Mouse (Mus musculus): Measurements from ENCODE around the gene Chaf1a. TPM values are rescaled to one million over a fixed set of nuclear protein-coding genes. Genes with fewer than 3 reads are reported as not detected.
A peak's percentile ranks its signal among the peaks of the same experiment; 100 is the strongest.
"Not testable (repeated sequence)": the region's sequence is repeated elsewhere in the genome, so short reads cannot be mapped to it uniquely, and the experiment has no call there.

Gene Chaf1a
- polyA plus RNA-seq, 1 experiment from 2014 or later = 25.0 TPM

DNA sequence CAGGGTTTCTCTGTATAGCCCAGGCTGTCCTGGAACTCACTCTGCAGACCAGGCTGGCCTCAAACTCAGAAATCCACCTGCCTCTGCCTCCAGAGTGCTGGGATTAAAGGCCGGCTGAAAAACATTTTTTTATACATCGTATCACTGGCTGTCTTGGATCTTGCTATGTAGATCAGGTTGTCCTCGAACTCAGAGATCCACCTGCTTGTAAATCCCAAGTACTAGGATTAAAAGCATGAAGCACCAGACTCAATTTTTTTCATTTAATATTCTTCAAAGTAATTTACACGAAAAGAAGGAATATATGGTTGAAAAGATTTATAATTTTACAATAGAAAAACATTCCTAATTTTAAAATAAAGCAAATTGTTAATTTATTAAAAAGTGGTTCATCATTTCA is 894 bp upstream of the Chaf1a start:
- Histone ChIP-seq H3K4me1 (ENCODE audit: control insufficient read depth, insufficient read depth, low read length) (peaks cover 14% of the 10 kb centered on the region), H3K9ac (ENCODE audit: low read length) (no peak overlapping the region), H3K27me3 (ENCODE audit: control insufficient read depth, insufficient read depth, low read length) (no peaks in the 10 kb centered on the region), H3K4me3 (ENCODE audit: low read depth, low read length) (no peak overlapping the region), H3K27ac (ENCODE audit: low read depth, low read length) (no peak overlapping the region), H3K4me2 (ENCODE audit: low read depth) (no peak overlapping the region; the same call in 1 of the 2 replicates), H3K9me3 (ENCODE audit: control insufficient read depth, low read length) (no peaks in the 10 kb centered on the region), H3K36me3 (ENCODE audit: control insufficient read depth, insufficient read depth, low read length) (no peaks in the 10 kb centered on the region)
- DNase-seq (ENCODE audit: low spot score) (no peak), ATAC-seq (ENCODE audit: insufficient read depth, low FRiP score, low TSS enrichment) (no peak)
- WGBS = 82% methylated on average over 4 of the region's 4 CpGs

GRCm38 (mm10) chr17:56040857-56041163 is 571 bp downstream of the Chaf1a start:
- Histone ChIP-seq H3K9ac (ENCODE audit: low read length) (peak overlapping the region; percentile 77), H3K4me3 (ENCODE audit: low read depth, low read length) (peak overlapping the region; percentile 68), H3K4me1 (ENCODE audit: control insufficient read depth, insufficient read depth, low read length) (peaks cover 6% of the 10 kb centered on the region), H3K4me2 (ENCODE audit: low read depth) (peak overlapping the region; percentile 80), H3K9me3 (ENCODE audit: control insufficient read depth, low read length) (no peaks in the 10 kb centered on the region), H3K36me3 (ENCODE audit: control insufficient read depth, insufficient read depth, low read length) (no peaks in the 10 kb centered on the region), H3K27me3 (ENCODE audit: control insufficient read depth, insufficient read depth, low read length) (no peaks in the 10 kb centered on the region), H3K27ac (ENCODE audit: low read depth, low read length) (no peak overlapping the region)
- WGBS = under 1% methylated on average over 12 of the region's 12 CpGs
- no peak for DNase-seq (ENCODE audit: low spot score)
- ATAC-seq (ENCODE audit: insufficient read depth, low FRiP score, low TSS enrichment) = no peak

DNA sequence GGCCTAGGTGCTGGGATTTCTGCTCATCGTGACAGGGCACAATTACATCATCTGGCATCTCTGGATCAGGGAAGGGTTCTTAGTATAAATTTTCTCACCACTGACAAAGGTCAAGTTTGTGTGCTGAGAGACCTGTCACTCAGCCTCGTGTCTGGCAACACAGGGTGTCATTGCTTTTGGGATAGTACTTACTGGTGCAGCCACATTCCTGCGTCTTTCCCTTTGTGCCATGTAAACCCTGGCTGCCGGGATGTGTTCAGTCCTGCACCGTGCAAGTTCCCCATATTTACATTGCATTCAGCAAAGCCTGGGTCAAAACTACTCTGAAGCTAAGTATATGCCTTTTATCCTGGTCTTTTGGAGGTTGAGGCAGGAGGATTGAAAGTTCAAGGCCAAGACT is 11.1 kb downstream of the Chaf1a start:
- peaks cover 25% of the 10 kb centered on the region for H3K36me3 ChIP-seq (ENCODE audit: control insufficient read depth, insufficient read depth, low read length)
- WGBS = 92% methylated on average over 5 of the region's 5 CpGs

DNA sequence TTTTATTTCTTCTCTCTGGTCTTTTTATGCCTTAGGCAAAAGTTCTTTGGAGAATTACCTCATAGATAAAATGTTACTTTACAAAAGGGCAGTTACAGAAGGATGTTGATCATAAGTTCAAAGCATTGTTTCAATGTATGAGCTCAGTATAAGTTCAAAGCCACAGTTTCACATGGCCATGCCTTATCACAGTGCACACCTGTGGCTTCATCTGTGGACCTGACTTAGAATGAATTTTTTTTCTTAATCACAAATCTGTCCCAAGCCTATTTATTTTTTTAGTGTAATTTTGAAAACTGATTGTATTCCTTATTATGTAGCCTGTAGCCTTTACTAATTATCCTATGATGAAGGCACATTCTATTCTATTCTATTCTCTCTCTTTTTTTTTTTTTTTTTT is 14.7 kb downstream of the Chaf1a start:
- H3K4me3 ChIP-seq (ENCODE audit: low read depth, low read length) = no peak overlapping the region
- no peak overlapping the region for H3K9ac ChIP-seq (ENCODE audit: low read length)
- no peaks in the 10 kb centered on the region for H3K27me3 ChIP-seq (ENCODE audit: control insufficient read depth, insufficient read depth, low read length)
- DNase-seq (ENCODE audit: low spot score) (no peak), ATAC-seq (ENCODE audit: insufficient read depth, low FRiP score, low TSS enrichment) (no peak)
- H3K9me3 ChIP-seq (ENCODE audit: control insufficient read depth, low read length) = no peaks in the 10 kb centered on the region
- H3K4me1 ChIP-seq (ENCODE audit: control insufficient read depth, insufficient read depth, low read length) = no peaks in the 10 kb centered on the region
- peaks cover 18% of the 10 kb centered on the region for H3K36me3 ChIP-seq (ENCODE audit: control insufficient read depth, insufficient read depth, low read length)
- no peak overlapping the region for H3K4me2 ChIP-seq (ENCODE audit: low read depth)
- no peak overlapping the region for H3K27ac ChIP-seq (ENCODE audit: low read depth, low read length)

More for the DNA sequence above, 11.1 kb downstream of the Chaf1a start:
- Histone ChIP-seq H3K27ac (ENCODE audit: low read depth, low read length) (no peak overlapping the region), H3K9ac (ENCODE audit: low read length) (no peak overlapping the region), H3K27me3 (ENCODE audit: control insufficient read depth, insufficient read depth, low read length) (no peaks in the 10 kb centered on the region), H3K4me3 (ENCODE audit: low read depth, low read length) (no peak overlapping the region), H3K9me3 (ENCODE audit: control insufficient read depth, low read length) (no peaks in the 10 kb centered on the region), H3K4me2 (ENCODE audit: low read depth) (no peak overlapping the region), H3K4me1 (ENCODE audit: control insufficient read depth, insufficient read depth, low read length) (no peaks in the 10 kb centered on the region)
- no peak for DNase-seq (ENCODE audit: low spot score)
- no peak for ATAC-seq (ENCODE audit: insufficient read depth, low FRiP score, low TSS enrichment)

DNA sequence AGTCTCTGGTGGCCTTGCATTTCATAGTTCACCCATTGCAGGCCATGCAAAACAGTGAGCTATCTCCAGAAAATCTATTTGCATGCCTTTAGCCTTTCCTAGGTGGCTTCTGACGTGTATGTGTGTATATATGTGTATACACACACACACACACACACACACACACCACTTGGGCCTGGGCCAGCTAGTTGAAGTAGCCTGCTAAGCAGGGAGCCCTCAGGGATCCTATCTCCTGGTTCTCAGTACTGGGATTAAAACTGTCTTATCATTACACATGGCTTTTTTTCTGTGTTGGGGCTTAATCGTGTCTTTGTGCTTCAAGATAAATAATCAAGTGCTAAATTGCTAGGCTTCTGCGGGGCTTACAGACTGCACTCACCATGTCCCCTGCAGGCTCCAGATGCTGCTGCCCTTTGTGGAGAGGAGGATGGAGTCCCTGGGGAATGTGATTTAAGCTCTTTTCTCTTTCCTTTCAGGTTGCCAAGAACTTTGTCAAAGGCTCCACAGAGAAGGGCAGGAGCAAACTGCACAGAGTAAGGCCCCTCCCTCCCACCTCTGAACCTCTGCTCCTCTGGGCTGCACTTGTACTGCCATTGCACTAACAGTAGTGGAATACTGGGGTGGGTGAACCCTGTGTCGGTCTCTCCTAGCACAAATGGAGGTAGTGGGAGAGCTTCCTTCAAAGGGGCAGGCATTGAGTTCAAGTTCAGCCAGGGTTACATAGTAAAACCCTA is 15.9 kb downstream of the Chaf1a start:
- ATAC-seq (ENCODE audit: insufficient read depth, low FRiP score, low TSS enrichment) = no peak
- H3K27ac ChIP-seq (ENCODE audit: low read depth, low read length) = no peak overlapping the region
- 83% methylated on average over 4 of the region's 4 CpGs for WGBS

DNA sequence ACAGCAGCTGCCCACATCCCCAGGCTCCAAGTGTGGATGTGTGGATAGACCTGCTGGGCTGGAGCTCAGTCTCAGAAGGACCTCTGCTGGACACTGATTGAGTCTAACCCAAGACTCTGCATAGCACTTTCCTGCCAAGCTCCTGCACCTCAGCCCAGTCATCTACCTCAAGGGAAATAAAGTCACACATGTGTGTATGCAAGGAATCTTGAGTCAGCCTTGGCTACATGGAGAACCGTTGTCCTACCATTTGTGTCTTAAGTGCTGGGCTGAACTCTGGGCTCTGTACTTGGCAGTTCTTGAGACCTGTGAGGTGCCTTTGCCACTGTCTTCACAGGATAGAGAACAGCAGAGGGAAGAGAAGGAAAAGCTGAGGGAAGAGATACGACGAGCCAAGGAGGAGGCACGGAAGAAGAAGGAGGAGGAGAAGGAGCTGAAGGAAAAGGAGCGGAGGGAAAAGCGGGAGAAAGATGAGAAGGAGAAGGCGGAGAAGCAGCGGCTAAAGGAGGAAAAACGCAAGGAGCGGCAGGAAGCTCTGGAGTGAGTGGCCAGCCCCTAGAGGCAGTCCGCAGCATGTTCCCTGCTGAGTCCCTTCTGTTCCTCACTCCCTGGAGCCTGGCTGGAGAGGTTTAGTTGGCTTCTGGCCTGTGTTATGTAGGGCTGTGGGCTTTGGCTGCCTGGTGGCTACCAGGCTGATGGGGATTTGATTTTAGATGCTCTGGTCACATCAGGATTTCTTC is 17.3 kb downstream of the Chaf1a start:
- peaks cover 12% of the 10 kb centered on the region for H3K36me3 ChIP-seq (ENCODE audit: control insufficient read depth, insufficient read depth, low read length)
- H3K4me2 ChIP-seq (ENCODE audit: low read depth) = no peak overlapping the region
- H3K27me3 ChIP-seq (ENCODE audit: control insufficient read depth, insufficient read depth, low read length) = no peaks in the 10 kb centered on the region
- H3K4me1 ChIP-seq (ENCODE audit: control insufficient read depth, insufficient read depth, low read length) = no peaks in the 10 kb centered on the region
- H3K4me3 ChIP-seq (ENCODE audit: low read depth, low read length) = no peak overlapping the region
- WGBS = 88% methylated on average over 11 of the region's 11 CpGs
- ATAC-seq (ENCODE audit: insufficient read depth, low FRiP score, low TSS enrichment) = no peak
- no peak overlapping the region for H3K27ac ChIP-seq (ENCODE audit: low read depth, low read length)
- H3K9ac ChIP-seq (ENCODE audit: low read length) = no peak overlapping the region
- no peak for DNase-seq (ENCODE audit: low spot score)
- H3K9me3 ChIP-seq (ENCODE audit: control insufficient read depth, low read length) = no peaks in the 10 kb centered on the region

More for the DNA sequence above, 15.9 kb downstream of the Chaf1a start:
- Histone ChIP-seq H3K4me3 (ENCODE audit: low read depth, low read length) (no peak overlapping the region), H3K9ac (ENCODE audit: low read length) (no peak overlapping the region), H3K27me3 (ENCODE audit: control insufficient read depth, insufficient read depth, low read length) (no peaks in the 10 kb centered on the region), H3K36me3 (ENCODE audit: control insufficient read depth, insufficient read depth, low read length) (peaks cover 16% of the 10 kb centered on the region), H3K4me1 (ENCODE audit: control insufficient read depth, insufficient read depth, low read length) (no peaks in the 10 kb centered on the region), H3K9me3 (ENCODE audit: control insufficient read depth, low read length) (no peaks in the 10 kb centered on the region), H3K4me2 (ENCODE audit: low read depth) (no peak overlapping the region)
- no peak for DNase-seq (ENCODE audit: low spot score)

DNA sequence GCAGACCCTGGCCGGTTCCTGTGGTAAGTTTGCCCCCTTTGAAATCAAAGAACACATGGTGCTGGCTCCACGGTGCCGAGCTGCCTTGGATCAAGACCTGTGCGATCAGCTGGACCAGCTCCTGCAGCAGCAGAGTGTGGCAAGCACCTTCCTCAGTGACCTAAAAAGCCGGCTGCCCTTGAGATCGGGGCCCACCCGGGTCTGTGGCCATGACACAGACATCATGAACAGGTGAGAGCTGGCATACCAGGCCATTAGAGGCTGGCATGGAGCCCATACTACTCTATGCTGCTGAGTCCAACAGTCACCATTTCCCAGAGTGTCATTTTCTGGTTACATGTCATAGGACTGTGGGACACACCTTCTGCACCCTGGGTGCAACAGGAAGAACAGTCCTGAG is 21.8 kb downstream of the Chaf1a start:
- Histone ChIP-seq H3K4me2 (ENCODE audit: low read depth) (no peak overlapping the region), H3K9me3 (ENCODE audit: control insufficient read depth, low read length) (no peaks in the 10 kb centered on the region), H3K27ac (ENCODE audit: low read depth, low read length) (no peak overlapping the region), H3K4me1 (ENCODE audit: control insufficient read depth, insufficient read depth, low read length) (no peaks in the 10 kb centered on the region), H3K9ac (ENCODE audit: low read length) (no peak overlapping the region), H3K4me3 (ENCODE audit: low read depth, low read length) (no peak overlapping the region), H3K27me3 (ENCODE audit: control insufficient read depth, insufficient read depth, low read length) (no peaks in the 10 kb centered on the region), H3K36me3 (ENCODE audit: control insufficient read depth, insufficient read depth, low read length) (peaks cover 35% of the 10 kb centered on the region)
- no peak for DNase-seq (ENCODE audit: low spot score)
- WGBS = 90% methylated on average over 7 of the region's 7 CpGs
- ATAC-seq (ENCODE audit: insufficient read depth, low FRiP score, low TSS enrichment) = no peak

- not testable (repeated sequence) for DNase-seq (ENCODE audit: low spot score); ATAC-seq (ENCODE audit: insufficient read depth, low FRiP score, low TSS enrichment)
Measured at GRCm38 (mm10) chr17:56065715-56066114, 25.5 kb downstream of the Chaf1a start.

GRCm38 (mm10) chr17:56066451-56066850 is 26.2 kb downstream of the Chaf1a start:
- Histone ChIP-seq H3K4me1 (ENCODE audit: control insufficient read depth, insufficient read depth, low read length) (no peaks in the 10 kb centered on the region), H3K9ac (ENCODE audit: low read length) (no peak overlapping the region), H3K4me2 (ENCODE audit: low read depth) (no peak overlapping the region), H3K36me3 (ENCODE audit: control insufficient read depth, insufficient read depth, low read length) (peaks cover 55% of the 10 kb centered on the region), H3K9me3 (ENCODE audit: control insufficient read depth, low read length) (no peaks in the 10 kb centered on the region), H3K27me3 (ENCODE audit: control insufficient read depth, insufficient read depth, low read length) (no peaks in the 10 kb centered on the region), H3K27ac (ENCODE audit: low read depth, low read length) (no peak overlapping the region), H3K4me3 (ENCODE audit: low read depth, low read length) (no peak overlapping the region)
- no peak for DNase-seq (ENCODE audit: low spot score)
- ATAC-seq (ENCODE audit: insufficient read depth, low FRiP score, low TSS enrichment) = no peak

More at GRCm38 (mm10) chr17:56065715-56066114, 25.5 kb downstream of the Chaf1a start:
- H3K9me3 ChIP-seq (ENCODE audit: control insufficient read depth, low read length); H3K4me3 ChIP-seq (ENCODE audit: low read depth, low read length); H3K9ac ChIP-seq (ENCODE audit: low read length); H3K27ac ChIP-seq (ENCODE audit: low read depth, low read length); H3K4me2 ChIP-seq (ENCODE audit: low read depth); H3K4me1 ChIP-seq (ENCODE audit: control insufficient read depth, insufficient read depth, low read length); H3K27me3 ChIP-seq (ENCODE audit: control insufficient read depth, insufficient read depth, low read length): not testable (repeated sequence)
- 85% methylated on average over 6 of the region's 6 CpGs for WGBS
- peaks cover 54% of the 10 kb centered on the region for H3K36me3 ChIP-seq (ENCODE audit: control insufficient read depth, insufficient read depth, low read length)
